Mouse (Mus musculus): ENCODE results near the gene Cox20. TPM values are rescaled to one million over a fixed set of nuclear protein-coding genes. Genes with fewer than 3 reads are reported as not detected.

The Cox20 gene
- polyA plus RNA-seq, 1 experiment from 2014 or later, result 138 TPM

DNA sequence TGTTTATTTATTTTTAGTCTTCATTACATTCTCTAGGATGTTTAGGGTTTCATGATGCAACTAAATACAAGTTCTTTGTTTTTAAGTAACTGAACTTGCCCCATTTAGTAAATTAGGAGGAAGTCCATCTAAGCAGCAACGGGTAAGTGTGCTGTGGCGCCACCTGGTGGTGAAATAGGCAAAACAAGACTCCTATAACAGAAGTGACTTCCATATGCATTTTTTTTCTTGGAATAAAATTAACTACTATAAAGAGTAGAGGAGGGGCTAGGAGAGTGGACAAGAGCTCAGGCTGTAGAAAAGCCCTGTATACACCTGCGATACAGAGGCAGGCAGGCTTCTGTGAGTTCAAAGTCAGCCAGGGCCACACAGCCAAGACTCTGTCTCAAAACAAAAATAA is 15.5 kb upstream of the Cox20 start:
- no peak for ATAC-seq (ENCODE audit: low read depth)
- H3K27ac ChIP-seq (replicated peaks), result no peak overlapping the region
- no peaks in the 10 kb centered on the region for H3K36me3 ChIP-seq
- 0 out of 2 replicates have a peak, but pooled peaks cover 8% of the 10 kb centered on the region for H3K9me3 ChIP-seq
- no peak overlapping the region for H3K4me3 ChIP-seq
- 28% methylated on average over 3 of the region's 3 CpGs for WGBS
- H3K4me2 ChIP-seq, result no peak overlapping the region
- H3K9ac ChIP-seq, result no peak overlapping the region
- H3K27me3 ChIP-seq, result no peaks in the 10 kb centered on the region
- no peaks in the 10 kb centered on the region for H3K4me1 ChIP-seq (replicated peaks)

DNA sequence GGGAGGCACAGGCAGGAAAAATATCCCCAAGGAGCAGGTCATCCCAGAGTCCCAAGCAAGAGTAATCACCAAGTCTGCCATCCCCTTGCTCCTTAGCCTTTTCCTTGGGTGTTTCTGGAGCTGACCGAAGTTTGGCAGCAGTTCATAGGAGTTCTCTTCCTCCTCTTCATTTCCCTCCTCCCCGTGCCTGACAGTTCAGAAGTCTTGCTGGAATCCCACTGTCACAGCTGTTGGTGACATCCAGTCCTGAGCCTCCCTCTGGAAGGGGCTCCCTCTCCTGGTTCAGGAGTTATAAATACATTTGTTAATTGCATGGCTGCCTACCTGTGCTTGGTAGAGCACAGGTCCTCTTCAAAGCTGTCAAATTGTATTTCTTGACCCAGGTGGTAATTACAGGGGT is 9.4 kb upstream of the Cox20 start:
- H3K4me2 ChIP-seq, result no peak overlapping the region
- no peak for ATAC-seq (ENCODE audit: low read depth)

GRCm38 (mm10) chr1:178310128-178310527 is 8.8 kb upstream of the Cox20 start:
- no peaks in the 10 kb centered on the region for H3K4me1 ChIP-seq (replicated peaks)
- WGBS, result 68% methylated on average over 1 of the region's 1 CpGs
- H3K9me3 ChIP-seq, result no peaks in the 10 kb centered on the region

More for the DNA sequence above, 9.4 kb upstream of the Cox20 start:
- Histone ChIP-seq H3K36me3 (no peaks in the 10 kb centered on the region), H3K4me1 (replicated peaks) (no peaks in the 10 kb centered on the region), H3K27me3 (no peaks in the 10 kb centered on the region), H3K27ac (replicated peaks) (no peak overlapping the region), H3K9me3 (no peaks in the 10 kb centered on the region), H3K4me3 (no peak overlapping the region), H3K9ac (no peak overlapping the region)
- WGBS, result 86% methylated on average over 2 of the region's 2 CpGs

GRCm38 (mm10) chr1:178313039-178313597 is 5.8 kb upstream of the Cox20 start:
- Histone ChIP-seq H3K9ac (no peak overlapping the region), H3K27ac (replicated peaks) (no peak overlapping the region), H3K9me3 (no peaks in the 10 kb centered on the region), H3K27me3 (no peaks in the 10 kb centered on the region), H3K4me2 (no peak overlapping the region), H3K36me3 (no peaks in the 10 kb centered on the region), H3K4me3 (no peak overlapping the region), H3K4me1 (replicated peaks) (peaks cover 11% of the 10 kb centered on the region)
- ATAC-seq (ENCODE audit: low read depth), result no peak
- WGBS, result 91% methylated on average over 1 of the region's 1 CpGs

More at GRCm38 (mm10) chr1:178310128-178310527, 8.8 kb upstream of the Cox20 start:
- no peaks in the 10 kb centered on the region for H3K36me3 ChIP-seq
- H3K4me2 ChIP-seq, result no peak overlapping the region
- H3K27ac ChIP-seq (replicated peaks), result no peak overlapping the region
- no peak for ATAC-seq (ENCODE audit: low read depth)
- no peak overlapping the region for H3K9ac ChIP-seq
- H3K27me3 ChIP-seq, result no peaks in the 10 kb centered on the region
- H3K4me3 ChIP-seq, result no peak overlapping the region

GRCm38 (mm10) chr1:178314236-178314635 is 4.7 kb upstream of the Cox20 start:
- no peaks in the 10 kb centered on the region for H3K27me3 ChIP-seq
- no peak overlapping the region for H3K27ac ChIP-seq (replicated peaks)
- WGBS, result 89% methylated on average over 2 of the region's 2 CpGs
- no peak overlapping the region for H3K4me2 ChIP-seq
- no peaks in the 10 kb centered on the region for H3K9me3 ChIP-seq
- H3K4me3 ChIP-seq, result no peak overlapping the region
- no peak for ATAC-seq (ENCODE audit: low read depth)
- no peak overlapping the region for H3K9ac ChIP-seq
- H3K36me3 ChIP-seq, result no peaks in the 10 kb centered on the region
- peaks cover 11% of the 10 kb centered on the region for H3K4me1 ChIP-seq (replicated peaks)

DNA sequence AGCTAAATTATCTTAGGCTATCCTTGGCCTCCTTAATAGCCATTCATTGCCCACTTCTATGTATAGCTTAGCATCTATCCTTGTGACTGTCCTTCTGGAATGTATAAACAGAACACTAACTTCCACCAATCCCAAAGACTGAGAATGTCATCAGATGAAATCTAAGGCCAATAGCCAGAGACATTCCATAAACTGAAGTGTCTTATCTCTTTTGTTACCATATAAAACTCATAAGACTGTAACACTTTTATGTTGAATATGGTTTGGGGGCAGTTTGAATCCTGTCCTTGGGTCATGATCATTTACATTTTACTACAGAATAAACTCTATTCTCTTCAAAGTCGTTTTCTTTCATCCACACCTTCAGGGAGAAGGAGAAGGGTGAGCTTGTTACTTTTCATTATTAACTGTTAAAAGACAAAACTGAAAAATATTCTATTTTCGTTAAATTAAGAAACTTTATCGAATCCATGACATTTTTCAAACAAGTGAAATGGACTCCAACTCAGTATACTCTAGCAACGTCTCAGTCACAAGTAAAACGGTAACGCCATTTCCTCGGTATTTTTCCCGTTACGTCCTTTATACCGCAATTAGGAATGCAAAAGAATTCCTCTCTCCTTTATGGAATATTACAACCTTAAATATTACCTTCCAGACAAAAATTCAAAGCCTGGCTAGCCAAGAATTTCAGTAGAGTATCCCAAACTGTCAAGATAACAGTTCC is 1.5 kb upstream of the Cox20 start:
- H3K27me3 ChIP-seq, result no peaks in the 10 kb centered on the region
- H3K4me1 ChIP-seq (replicated peaks), result peaks cover 36% of the 10 kb centered on the region
- H3K27ac ChIP-seq (replicated peaks), result peak overlapping the region; percentile 100
- peak overlapping the region; percentile 91 for H3K9ac ChIP-seq
- H3K9me3 ChIP-seq, result no peaks in the 10 kb centered on the region
- ATAC-seq (ENCODE audit: low read depth), result no peak
- WGBS, result 28% methylated on average over 10 of the region's 10 CpGs
- H3K4me2 ChIP-seq, result peak overlapping the region; percentile 93
- peak overlapping the region; percentile 69 for H3K4me3 ChIP-seq
- H3K36me3 ChIP-seq, result peaks cover 20% of the 10 kb centered on the region

- WGBS, result under 1% methylated on average over 17 of the region's 17 CpGs
- H3K9ac ChIP-seq, result peak overlapping the region; percentile 91
- peaks cover 36% of the 10 kb centered on the region for H3K4me1 ChIP-seq (replicated peaks)
- H3K36me3 ChIP-seq, result peaks cover 26% of the 10 kb centered on the region
- H3K27ac ChIP-seq (replicated peaks), result peak overlapping the region; percentile 100
- H3K27me3 ChIP-seq, result no peaks in the 10 kb centered on the region
- peak overlapping the region; percentile 69 for H3K4me3 ChIP-seq
- peak; percentile 83 for ATAC-seq (ENCODE audit: low read depth)
- no peaks in the 10 kb centered on the region for H3K9me3 ChIP-seq
- H3K4me2 ChIP-seq, result peak overlapping the region; percentile 93
Observed at GRCm38 (mm10) chr1:178318002-178318388, 935 bp upstream of the Cox20 start.

DNA sequence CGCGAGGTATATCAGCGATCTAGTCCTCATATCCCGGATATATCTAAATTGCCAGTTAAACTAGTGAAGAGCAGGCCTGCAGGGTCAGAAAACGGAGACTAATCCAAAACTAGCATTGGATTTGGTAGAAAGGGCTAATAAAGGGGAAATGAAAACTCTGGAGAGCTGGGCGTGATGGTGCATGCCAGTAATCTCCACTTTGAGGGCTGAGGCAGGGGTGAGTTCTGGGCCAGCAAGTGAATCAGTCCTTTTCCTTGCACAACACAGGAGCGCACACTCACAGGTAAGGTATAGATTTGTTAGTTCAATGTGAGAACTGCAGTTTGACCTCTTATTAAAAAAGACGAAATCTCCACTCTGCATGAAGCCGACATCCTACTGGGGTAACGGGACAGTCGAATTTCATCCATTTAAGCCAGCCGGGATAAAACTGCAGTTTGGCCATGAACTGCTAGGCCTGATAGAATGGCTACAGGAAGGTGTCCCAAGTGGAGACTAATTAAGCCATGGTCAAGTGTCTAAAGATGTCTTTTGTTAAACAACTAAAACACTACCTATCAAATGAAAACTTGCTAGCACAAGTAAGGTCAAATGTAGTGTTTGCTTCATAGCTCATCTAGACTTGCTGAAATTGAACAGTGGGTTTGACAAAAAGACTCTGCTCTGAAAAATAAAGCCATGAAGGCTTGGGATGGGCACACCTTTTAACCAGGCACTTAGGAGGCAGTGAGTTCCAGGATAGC is 536 bp downstream of the Cox20 start:
- Histone ChIP-seq H3K9ac (peak overlapping the region; percentile 91), H3K27me3 (no peaks in the 10 kb centered on the region), H3K27ac (replicated peaks) (peak overlapping the region; percentile 100), H3K4me3 (peak overlapping the region; percentile 69), H3K4me1 (replicated peaks) (peaks cover 42% of the 10 kb centered on the region), H3K9me3 (no peaks in the 10 kb centered on the region), H3K36me3 (peaks cover 37% of the 10 kb centered on the region), H3K4me2 (peak overlapping the region; percentile 93)
- 2% methylated on average over 12 of the region's 12 CpGs for WGBS
- peak; percentile 19; the same call in 1 of the 2 replicates for ATAC-seq (ENCODE audit: low read depth)

DNA sequence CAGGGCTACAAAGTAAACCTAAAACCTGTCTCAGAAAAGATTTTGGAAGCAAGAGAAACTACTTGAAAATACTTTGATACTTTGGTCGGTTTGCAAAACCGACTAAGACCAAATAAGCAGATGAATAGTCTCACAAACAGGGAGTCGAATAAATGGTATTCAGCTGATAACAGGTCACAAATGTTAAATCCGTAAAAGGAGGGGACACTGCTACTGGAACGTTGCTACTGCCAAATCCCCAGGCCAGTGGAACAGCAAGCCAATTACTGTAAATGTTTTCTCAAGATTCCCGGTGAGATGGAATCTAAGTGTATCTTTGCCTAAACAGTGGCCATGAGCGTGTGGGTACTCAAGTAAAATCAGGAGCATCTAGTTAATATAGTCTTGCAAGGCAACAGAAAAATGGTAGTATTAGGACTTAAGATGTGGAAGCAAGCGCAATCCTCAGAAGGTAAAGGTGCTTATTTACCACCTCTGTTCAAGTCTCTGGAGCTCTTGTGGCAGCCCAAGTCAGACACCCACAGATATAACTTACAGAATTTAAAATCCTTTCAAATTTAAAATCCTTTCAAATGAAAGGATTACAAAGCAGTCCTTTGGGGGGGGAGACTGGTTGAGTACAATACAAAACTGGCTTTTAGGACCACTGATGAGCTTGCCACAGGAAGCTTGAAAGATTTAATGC is 1.2 kb downstream of the Cox20 start:
- Histone ChIP-seq H3K9me3 (no peaks in the 10 kb centered on the region), H3K4me1 (replicated peaks) (peaks cover 42% of the 10 kb centered on the region), H3K4me2 (peak overlapping the region; percentile 93), H3K9ac (peak overlapping the region; percentile 91), H3K27me3 (no peaks in the 10 kb centered on the region), H3K36me3 (peaks cover 44% of the 10 kb centered on the region), H3K27ac (replicated peaks) (peak overlapping the region; percentile 100), H3K4me3 (peak overlapping the region; percentile 69)
- ATAC-seq (ENCODE audit: low read depth), result no peak
- 20% methylated on average over 8 of the region's 8 CpGs for WGBS

DNA sequence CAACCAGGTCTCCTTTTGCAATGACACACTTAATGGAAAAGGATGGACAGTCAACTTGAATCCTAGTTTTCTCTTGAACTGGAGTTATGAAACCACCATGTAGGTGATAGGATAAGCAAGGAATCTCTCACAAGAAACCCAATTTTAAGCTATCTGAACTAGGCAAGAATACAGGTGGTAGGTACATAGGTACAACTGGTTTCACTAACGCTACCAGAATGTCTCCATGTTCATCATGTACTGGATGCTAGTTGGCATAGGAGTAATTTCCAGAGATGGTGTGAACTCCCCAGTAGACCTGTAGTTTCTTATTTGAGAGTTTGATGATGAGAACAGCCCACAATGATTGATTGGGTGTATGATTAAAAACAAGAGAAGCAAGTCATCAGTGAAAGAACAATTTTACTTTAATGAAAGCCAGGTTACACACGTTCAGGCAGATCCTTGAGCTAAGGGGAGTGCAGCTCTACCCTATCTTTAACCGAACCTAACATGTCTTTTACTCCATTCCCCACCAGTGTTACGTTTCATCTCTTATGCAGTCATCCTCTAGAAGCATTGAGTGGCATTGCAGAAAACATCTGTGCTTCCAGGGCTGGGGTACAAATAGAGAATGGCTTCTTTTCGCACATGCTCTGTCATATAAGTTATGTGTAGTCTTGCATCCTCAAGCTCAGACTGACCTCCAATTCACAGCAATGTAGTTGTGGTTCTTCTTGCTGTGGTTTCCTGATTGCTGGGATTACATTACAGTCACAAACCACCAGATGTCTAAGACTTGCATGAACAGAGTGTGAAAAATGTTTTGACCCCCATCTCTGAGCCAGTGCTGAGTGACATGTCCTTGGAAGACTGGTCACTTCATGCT is 2.0 kb downstream of the Cox20 start:
- Histone ChIP-seq H3K27me3 (no peaks in the 10 kb centered on the region), H3K27ac (replicated peaks) (peak overlapping the region; percentile 100), H3K36me3 (peaks cover 51% of the 10 kb centered on the region), H3K9ac (peak overlapping the region; percentile 91), H3K4me2 (peak overlapping the region; percentile 93), H3K4me1 (replicated peaks) (peaks cover 42% of the 10 kb centered on the region), H3K9me3 (no peaks in the 10 kb centered on the region), H3K4me3 (peak overlapping the region; percentile 69)
- 41% methylated on average over 5 of the region's 5 CpGs for WGBS
- ATAC-seq (ENCODE audit: low read depth), result no peak

GRCm38 (mm10) chr1:178321730-178322357 is 2.9 kb downstream of the Cox20 start:
- 61% methylated on average over 4 of the region's 4 CpGs for WGBS
- no peak for ATAC-seq (ENCODE audit: low read depth)
- no peaks in the 10 kb centered on the region for H3K27me3 ChIP-seq
- H3K4me1 ChIP-seq (replicated peaks), result peaks cover 37% of the 10 kb centered on the region
- peak overlapping the region; percentile 100 for H3K27ac ChIP-seq (replicated peaks)
- H3K36me3 ChIP-seq, result peaks cover 57% of the 10 kb centered on the region
- H3K9ac ChIP-seq, result 0 out of 2 replicates have a peak overlapping the region, but pooled peaks have one; percentile 91
- 0 out of 2 replicates have a peak overlapping the region, but pooled peaks have one; percentile 69 for H3K4me3 ChIP-seq
- H3K9me3 ChIP-seq, result no peaks in the 10 kb centered on the region
- peak overlapping the region; percentile 93 for H3K4me2 ChIP-seq
